Mouse (Mus musculus) layer of hippocampus, adult 18-20 months (tissue): Measurements from ENCODE around the gene Wdr13. TPM values are rescaled to one million over a fixed set of nuclear protein-coding genes. Genes with fewer than 3 reads are reported as not detected.

Experiments used
- DNase-seq, 2 experiments: peaks; one replicate each; pipeline ENCODE4 v3.0.0; 2022; ENCODE audit warnings: low spot score in 2 of 2
- long read RNA-seq: library from polyadenylated mRNA; stranded (forward); transcript quantifications from one replicate; pipeline ENCODE4 v2.0.0, GENCODE M21; 2021
- total RNA-seq, 2 experiments: library from RNA; stranded (reverse); gene quantifications; 2 replicates each; pipeline ENCODE4 v1.2.3; 2021

Gene Wdr13
- 100 to 1,000 TPM; 205 to 211 TPM for total RNA-seq
- long read RNA-seq, full-length matches to known transcripts = 65 of 111 reads
- long read RNA-seq, partial matches to known transcripts = 13 of 111 reads
- long read RNA-seq, other reads (novel, unspliced or antisense) = 33 of 111 reads

- peak; percentile 83 to 93 for DNase-seq
These were observed at the start of gene Wdr13 for GRCm38 (mm10) chrX:8132017-8132976. Gene Wdr13, minus strand, starts transcription at chrX:8132892.

DNA sequence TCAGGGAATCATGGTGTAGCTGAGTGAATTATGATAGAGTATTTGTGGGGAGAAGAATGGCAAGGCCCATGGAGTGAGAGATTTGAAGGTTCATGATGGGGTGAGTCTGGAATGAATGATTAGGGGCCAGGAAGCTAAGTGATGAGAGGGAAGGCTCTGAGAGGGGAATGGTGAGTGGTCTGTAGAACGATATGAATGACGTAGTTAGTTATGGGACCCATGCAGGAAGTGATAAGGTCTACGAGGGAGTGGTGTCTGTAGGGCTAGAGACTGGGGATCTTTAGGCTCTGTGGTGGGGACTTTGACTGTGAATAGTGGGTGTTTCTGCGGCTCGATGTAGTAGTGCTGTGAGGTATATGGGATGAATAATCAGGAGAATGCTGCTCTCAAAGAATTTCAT lies 47.0 kb upstream of the Wdr13 start:
- no peak for DNase-seq

DNA sequence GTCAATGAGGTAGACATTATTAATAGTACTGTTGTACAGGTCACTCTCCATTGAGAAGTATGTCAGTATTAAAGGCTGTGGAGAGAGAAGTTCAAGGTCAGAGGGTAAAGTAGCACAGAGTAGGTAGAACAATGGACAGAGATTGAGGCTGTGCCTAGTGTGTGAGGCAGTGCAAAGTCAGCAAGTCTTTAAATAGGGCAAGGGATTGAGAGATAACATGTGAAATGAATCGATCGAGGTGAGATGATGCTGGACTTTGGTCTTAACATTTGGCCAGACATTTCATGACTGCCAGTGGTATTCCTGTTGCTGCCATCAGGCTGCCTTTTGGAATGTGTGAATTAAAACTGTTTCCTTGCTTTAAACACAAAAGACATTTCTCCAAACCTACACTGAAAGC lies 46.2 kb upstream of the Wdr13 start:
- no peak for DNase-seq

GRCm38 (mm10) chrX:8175504-8176385 lies 43.1 kb upstream of the Wdr13 start, which contains the start of gene Tbc1d25:
Gene Tbc1d25, minus strand, starts transcription at chrX:8176181.
- DNase-seq = peak; percentile 73 to 87

- DNase-seq = no peak
These were observed 42.4 kb upstream of the Wdr13 start for GRCm38 (mm10) chrX:8175169-8175503.

DNA sequence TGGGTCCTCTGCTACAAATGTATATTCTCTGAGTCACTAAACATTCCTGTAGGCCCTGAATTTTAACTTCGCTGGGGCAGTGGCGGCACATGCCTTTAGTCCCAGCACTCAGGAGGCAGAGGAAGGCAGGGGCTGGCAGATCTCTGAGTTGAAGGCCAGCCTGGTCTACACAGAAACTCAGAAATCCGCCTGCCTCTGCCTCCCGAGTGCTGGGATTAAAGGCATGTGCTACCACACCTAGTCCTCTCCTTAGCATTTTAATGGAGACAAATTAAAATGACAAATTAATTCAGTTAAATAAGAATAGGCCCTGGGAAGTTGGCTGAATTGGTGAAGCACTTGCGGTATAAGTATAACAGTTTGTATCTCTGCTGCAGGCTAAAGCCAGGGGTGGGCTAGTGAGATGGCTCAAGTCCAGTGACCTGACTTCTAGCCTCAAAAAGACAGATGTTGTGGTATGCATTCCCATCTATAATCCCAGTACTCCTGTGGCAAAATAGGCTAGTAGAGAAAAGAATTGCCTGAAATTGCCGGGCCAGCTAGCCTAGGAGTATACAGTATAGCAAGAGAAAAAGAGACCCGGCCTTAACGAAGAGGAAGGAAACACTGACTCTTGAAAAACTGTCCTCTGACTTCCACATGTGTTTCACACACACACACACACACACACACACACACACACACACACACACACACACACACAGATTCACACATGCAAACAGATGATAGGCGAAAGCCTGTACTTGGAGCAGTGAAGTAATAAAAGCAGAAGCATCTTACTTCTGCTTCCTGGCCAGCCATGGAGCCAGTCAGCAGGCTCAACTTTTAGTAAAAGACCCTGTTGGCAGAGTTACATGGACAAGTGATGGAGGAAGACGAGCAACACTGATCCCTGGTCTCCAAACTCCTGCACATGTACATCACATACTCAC lies 35.3 kb upstream of the Wdr13 start:
- DNase-seq = no peak

GRCm38 (mm10) chrX:8164471-8164870 lies 31.8 kb upstream of the Wdr13 start:
- DNase-seq = peak in 1 of 2 experiments; percentile 19

DNA sequence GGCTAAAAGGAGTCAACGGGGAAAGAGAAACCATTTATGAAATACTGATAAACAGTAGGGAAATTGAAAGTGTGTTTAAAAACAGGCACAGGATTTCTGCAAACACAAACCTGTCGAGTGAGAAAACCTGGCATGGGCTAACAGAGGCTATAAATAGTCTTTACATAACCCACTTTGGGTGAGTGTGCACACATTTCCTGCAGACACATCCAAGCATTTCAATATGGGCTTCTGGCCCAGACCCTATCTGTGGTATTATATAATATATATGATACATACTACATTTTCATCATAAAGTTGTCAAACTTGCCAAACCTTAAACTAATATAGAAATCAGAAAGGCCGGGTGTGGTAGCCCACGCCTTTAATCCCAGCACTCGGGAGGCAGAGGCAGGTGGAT lies 30.4 kb upstream of the Wdr13 start:
- DNase-seq = peak in 1 of 2 experiments; percentile 17

DNA sequence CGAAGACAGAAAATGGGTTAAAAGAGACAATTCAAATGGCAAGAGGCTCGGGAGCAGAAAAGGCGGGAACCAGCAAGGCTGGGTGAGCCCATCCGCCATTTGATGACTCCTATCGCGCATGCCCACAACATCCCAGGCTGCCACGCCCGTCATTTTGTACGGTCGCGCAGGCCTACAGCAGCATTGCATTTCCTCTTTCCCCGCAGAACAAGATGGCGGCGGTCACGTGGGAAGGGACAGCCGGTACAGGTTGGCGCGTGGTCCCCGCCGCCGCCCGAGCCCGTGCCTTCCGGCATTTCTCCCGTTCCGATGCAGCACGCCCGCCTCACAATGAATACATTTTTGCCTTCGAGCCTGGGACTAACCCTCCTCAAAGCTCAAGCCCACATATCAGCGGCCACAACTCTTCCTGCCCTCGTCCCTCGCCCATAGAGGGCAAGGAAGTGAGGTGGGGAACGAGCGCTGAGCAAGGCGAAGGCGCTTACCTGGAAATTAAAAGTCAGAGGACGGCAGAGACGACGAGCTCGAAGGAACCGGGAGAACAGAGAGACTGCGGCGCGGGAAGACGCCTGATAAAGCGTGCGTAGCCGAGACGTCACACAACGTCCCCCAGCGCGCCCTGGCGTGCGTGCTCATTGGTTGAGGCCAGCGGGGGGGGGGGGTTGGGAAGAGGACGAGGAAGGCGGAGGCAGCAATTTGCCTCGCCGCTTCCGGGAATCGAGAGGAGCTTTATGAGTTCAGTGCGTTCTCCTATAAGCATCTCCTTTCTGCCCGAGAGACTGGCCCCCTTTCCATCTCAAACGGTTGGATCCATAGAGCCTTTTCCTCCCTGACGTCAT lies 12.7 kb upstream of the Wdr13 start, which contains the start of gene Rbm3:
Gene Rbm3 (minus strand): TSS at position 728 of the 839 bp plus-strand sequence.
- peak; percentile 82 to 89 for DNase-seq

DNA sequence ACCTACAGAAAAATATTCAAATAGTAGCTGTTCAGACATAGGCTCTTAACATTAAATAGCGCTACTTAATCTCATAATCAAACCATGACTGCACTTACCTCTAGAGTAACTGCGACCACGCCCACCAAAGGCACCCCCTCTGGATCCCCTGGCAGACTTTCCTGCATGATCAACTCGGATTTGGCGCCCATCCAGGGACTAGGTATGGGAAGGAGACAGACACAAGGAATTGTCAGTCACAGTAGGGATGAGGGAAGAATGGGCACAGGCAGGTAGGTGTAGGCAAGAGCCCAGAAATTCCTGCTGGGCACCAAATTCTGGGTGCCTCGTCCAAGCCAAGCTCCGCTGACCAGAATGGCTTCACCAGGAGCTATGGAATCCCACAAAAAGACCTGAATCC lies 11.1 kb upstream of the Wdr13 start:
- no peak for DNase-seq

DNA sequence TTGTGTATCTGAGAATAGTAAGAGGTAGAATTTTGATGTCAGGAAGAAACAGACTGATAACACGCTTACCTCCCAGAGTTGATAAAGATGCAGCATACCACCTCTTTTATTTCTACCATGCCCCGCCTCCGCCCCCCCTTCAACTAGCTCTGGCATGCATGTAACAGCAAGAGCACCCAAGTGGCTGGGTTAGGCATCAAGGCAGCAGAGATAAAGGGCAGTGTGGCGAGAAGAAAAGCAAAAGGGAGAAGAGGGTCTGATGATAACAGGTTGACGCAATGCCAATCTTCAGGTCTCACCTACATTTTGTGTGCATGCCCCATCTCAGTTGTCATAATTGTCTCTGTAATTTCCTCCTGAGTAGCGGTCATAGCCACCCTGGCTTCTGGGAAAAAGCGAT lies 10.3 kb upstream of the Wdr13 start:
- no peak for DNase-seq

DNA sequence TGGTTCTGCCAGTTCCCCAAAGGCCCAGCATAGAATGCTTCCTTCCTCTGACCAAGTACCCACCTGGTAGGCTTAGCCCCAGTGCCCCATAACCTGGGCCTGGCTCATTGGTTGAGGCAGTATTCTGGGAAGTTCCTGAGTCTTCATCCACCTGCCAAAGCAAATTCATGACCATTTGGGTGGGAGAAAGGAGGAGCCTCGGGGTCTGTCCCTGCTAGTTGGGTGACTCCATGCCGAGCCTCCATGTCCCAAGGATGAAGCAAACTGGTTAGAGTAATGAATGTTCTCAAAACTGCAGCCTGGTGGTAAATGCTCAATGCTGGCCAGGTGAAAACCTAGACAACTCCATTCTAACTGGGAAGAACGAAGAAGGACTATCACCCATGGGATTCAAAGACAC lies 8.4 kb upstream of the Wdr13 start:
- no peak for DNase-seq

GRCm38 (mm10) chrX:8140446-8140845 lies 7.8 kb upstream of the Wdr13 start:
- DNase-seq = no peak

DNA sequence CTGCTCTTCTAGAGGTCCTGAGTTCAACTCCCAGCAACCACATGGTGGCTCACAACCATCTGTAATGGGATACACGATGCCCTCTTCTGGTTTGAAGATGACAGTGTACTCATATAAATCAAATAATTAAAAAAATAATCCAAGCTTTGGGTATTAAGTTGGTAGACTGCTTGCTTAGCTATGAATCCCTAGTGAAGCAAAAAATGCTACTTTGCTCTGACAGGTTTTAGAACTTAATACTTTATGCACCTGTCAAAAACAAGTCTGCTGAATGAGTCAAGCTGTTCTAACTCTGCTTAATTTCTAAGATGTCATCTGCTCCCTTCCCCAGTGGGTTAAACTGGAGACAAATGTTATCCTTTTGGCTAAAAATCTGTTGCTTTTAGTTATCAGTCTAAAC lies 6.8 kb upstream of the Wdr13 start:
- no peak for DNase-seq

GRCm38 (mm10) chrX:8135886-8136285 lies 3.2 kb upstream of the Wdr13 start:
- DNase-seq = no peak

DNA sequence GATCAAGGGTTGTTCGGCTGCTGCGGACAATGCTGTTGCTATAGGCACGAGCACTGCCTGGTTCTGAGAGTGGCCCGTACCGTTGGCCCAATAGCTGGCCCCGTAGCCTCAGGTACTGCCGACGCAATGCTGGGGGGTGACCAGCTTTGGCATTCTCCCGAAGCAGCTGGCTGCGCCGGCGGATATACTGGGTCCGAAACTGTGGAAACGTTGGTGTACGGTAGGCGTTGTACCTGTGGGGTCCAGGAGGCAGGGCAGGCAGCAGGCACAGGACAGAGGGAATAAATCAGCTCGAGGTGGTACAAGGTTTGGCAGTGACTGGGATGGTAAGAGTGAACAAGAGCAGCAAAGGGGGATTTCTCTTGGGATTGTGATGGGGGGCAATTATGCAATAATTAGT lies 1.3 kb downstream of the Wdr13 start:
- DNase-seq = no peak

- DNase-seq = no peak
These were observed 7.5 kb downstream of the Wdr13 start for GRCm38 (mm10) chrX:8125235-8125634.

DNA sequence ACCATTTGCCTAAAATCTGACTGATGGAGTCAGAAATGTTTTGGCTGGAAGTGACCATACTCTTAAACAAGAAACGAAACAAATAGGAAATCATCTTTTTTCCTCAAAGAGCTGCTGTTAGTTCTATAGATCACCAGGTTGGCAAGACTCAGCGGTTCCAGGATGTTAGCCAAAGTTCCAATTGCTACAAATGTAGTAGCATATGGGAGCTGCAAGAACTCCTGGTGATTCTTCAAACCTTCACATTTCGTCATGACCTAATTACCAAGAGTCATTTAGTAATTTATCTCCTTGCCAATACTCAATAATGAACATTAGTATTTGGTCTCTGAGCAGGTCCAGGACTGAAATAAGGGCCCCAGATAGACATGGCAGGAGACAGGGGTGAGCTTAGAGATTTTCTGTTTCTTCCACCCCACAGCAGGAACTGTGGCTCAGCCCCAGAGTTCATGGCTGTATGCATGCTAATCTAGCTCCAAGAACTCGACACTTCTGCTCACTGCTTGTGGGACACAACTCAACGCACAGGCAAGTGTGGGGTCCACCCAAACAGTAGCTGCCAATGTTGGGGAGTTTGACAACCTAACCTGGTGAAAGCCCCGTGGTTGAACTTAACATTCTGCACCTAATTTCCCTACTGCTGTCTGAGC lies 8.7 kb downstream of the Wdr13 start:
- no peak for DNase-seq

DNA sequence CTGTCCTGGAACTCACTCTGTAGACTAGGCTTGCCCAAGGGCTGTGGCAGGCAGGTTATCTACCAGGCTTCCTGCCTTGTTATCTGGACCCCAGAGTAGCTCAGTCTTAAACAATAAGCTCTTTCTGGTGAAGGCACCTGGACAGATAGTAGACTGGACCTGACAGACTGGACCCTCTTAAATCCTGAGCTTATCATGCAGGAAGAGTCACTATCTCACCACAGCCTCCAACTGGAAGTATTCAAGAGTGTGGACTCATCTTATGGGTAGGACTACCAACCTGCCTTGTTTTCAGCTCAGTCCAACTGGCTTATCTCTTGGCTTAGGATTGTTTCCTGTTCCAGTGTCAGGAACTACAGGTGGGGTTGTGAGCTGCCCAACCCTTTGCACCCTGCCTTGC lies 15.4 kb downstream of the Wdr13 start:
- DNase-seq = no peak
